Mouse (Mus musculus) 3134 (cell line): Measurements from ENCODE around the gene Mlst8.
"Not testable (repeated sequence)": the region's sequence is repeated elsewhere in the genome, so short reads cannot be mapped to it uniquely, and the experiment has no call there.

Experiments used
- DNase-seq: peaks from one replicate; pipeline ENCODE4 v3.0.0-alpha.2; 2011; ENCODE audit warnings: low spot score; ENCODE audit not compliant: insufficient read length; ENCODE audit errors: extremely low read depth

Gene Mlst8

GRCm38 (mm10) chr17:24469910-24470602 is 8.8 kb downstream of the Mlst8 start, which contains the start of the genes E4f1 and Pgp:
TSS of gene E4f1 (minus strand) at chr17:24470313.
TSS of gene Pgp (plus strand) at chr17:24470392.
- peak; percentile 100 for DNase-seq

GRCm38 (mm10) chr17:24469336-24469909 is 9.5 kb downstream of the Mlst8 start:
- DNase-seq, result no peak

GRCm38 (mm10) chr17:24468636-24469246 is 10.1 kb downstream of the Mlst8 start:
- no peak for DNase-seq

GRCm38 (mm10) chr17:24463374-24464133 is 15.3 kb downstream of the Mlst8 start:
- DNase-seq, result no peak

GRCm38 (mm10) chr17:24462932-24463331 is 15.9 kb downstream of the Mlst8 start:
- no peak for DNase-seq

GRCm38 (mm10) chr17:24461580-24461979 is 17.3 kb downstream of the Mlst8 start:
- no peak for DNase-seq

GRCm38 (mm10) chr17:24455523-24456206 is 23.2 kb downstream of the Mlst8 start:
- DNase-seq, result not testable (repeated sequence)

GRCm38 (mm10) chr17:24454756-24455522 is 23.9 kb downstream of the Mlst8 start:
- peak; percentile 98 for DNase-seq

GRCm38 (mm10) chr17:24454218-24454755 is 24.6 kb downstream of the Mlst8 start:
- DNase-seq, result no peak

- no peak for DNase-seq
Observed at GRCm38 (mm10) chr17:24453372-24453771, 25.5 kb downstream of the Mlst8 start.

GRCm38 (mm10) chr17:24451220-24451619 is 27.7 kb downstream of the Mlst8 start:
- DNase-seq, result no peak

GRCm38 (mm10) chr17:24449507-24449906 is 29.4 kb downstream of the Mlst8 start:
- DNase-seq, result no peak

- no peak for DNase-seq
Observed at GRCm38 (mm10) chr17:24446590-24446989, 32.3 kb downstream of the Mlst8 start.

GRCm38 (mm10) chr17:24443409-24443808 is 35.5 kb downstream of the Mlst8 start:
- DNase-seq, result no peak

- DNase-seq, result no peak
Observed at GRCm38 (mm10) chr17:24442632-24443155, 36.2 kb downstream of the Mlst8 start, which contains the start of gene Dnase1l2. TSS of gene Dnase1l2 (minus strand) at chr17:24443105.

GRCm38 (mm10) chr17:24442107-24442506 is 36.8 kb downstream of the Mlst8 start:
- DNase-seq, result no peak

GRCm38 (mm10) chr17:24441148-24441547 is 37.7 kb downstream of the Mlst8 start:
- DNase-seq, result no peak

- DNase-seq, result no peak
Observed at GRCm38 (mm10) chr17:24440377-24440776, 38.5 kb downstream of the Mlst8 start.

GRCm38 (mm10) chr17:24437016-24437415 is 41.9 kb downstream of the Mlst8 start:
- no peak for DNase-seq
